Comparison of ENCODE assay signal across 8 mouse cellular contexts in the genomic region with DNA sequence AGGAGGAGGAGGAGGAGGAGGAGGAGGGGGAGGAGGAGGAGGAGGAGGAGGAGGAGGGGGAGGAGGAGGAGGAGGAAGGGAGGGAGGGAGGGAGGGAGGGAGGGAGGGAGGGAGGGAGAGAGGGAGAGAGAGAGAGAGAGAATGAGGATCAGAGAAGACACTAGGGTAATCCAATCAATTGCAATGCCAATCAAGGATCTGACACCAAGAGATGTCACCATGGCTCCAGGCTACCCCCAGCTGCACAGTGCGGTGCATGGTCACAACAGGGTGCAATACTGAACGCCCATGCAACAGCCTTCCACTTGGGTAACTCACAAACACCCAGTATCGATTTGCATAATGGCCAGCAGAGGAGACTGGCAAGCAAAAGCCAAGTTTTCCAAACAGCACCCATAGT.
DNase-seq lines count a peak whose midpoint lies in the region; ATAC-seq and TF ChIP-seq lines count a peak whose summit lies in the region.
"Not testable (repeated sequence)": the region's sequence is repeated elsewhere in the genome, so short reads cannot be mapped to it uniquely, and the experiment has no call there.

No protein-coding gene starts in this region.

- TF ChIP-seq POLR2A in olfactory bulb, adult 2 months (IDR thresholded peaks at IDR 0.05; ENCODE audit: insufficient read depth, low read depth, low read length) = not testable (repeated sequence)

- intact Hi-C loops in gastrocnemius, adult 2 months (cut with DNase I) = loop anchor here (2.0 kb wide), 1 partner anchor 29 kb away; no protein-coding TSS in a partner anchor

- WGBS in embryonic facial prominence, embryonic 15.5 days = 60% methylated on average over 3 of the region's 3 CpGs
- WGBS in heart, embryonic 15.5 days = 80% methylated on average over 3 of the region's 3 CpGs
- 38% methylated on average over 3 of the region's 3 CpGs for WGBS in hindbrain, embryonic 14.5 days
- WGBS in kidney, embryonic 16.5 days = 74% methylated on average over 3 of the region's 3 CpGs
- WGBS in lung, embryonic 14.5 days = 51% methylated on average over 3 of the region's 3 CpGs
- whole genome bisulfite sequencing in olfactory bulb, adult 2 months = 33% methylated on average over 3 of the region's 3 CpGs

- H3K27ac ChIP-seq in embryonic facial prominence, embryonic 15.5 days (replicated peaks) = peak overlapping the region; percentile 90
- H3K27ac ChIP-seq in gastrocnemius, adult 2 months = peak overlapping the region; percentile 88
- peak overlapping the region; percentile 81 for H3K27ac ChIP-seq in heart, embryonic 15.5 days
- not testable (repeated sequence) for H3K27ac ChIP-seq in hindbrain, embryonic 14.5 days
- 0 out of 2 replicates have a peak overlapping the region, but pooled peaks have one; percentile 35 for H3K27ac ChIP-seq in kidney, embryonic 16.5 days (ENCODE audit: low read length)
- peak overlapping the region; percentile 80 for H3K27ac ChIP-seq in lung, embryonic 14.5 days (ENCODE audit: low read depth)
- H3K27ac ChIP-seq in olfactory bulb, adult 2 months (ENCODE audit: insufficient read depth, low read depth, low read length) = 0 out of 2 replicates have a peak overlapping the region, but pooled peaks have one; percentile 34

- not testable (repeated sequence) for TF ChIP-seq CTCF in gastrocnemius, adult 2 months (IDR thresholded peaks at IDR 0.05); lung, embryonic 14.5 days (IDR thresholded peaks at IDR 0.05; ENCODE audit: low read depth); olfactory bulb, adult 2 months (IDR thresholded peaks at IDR 0.05; ENCODE audit: insufficient read depth, low read depth, low read length)

- peaks cover 88% of the 10 kb centered on the region for H3K4me1 ChIP-seq in embryonic facial prominence, embryonic 15.5 days
- peaks cover 90% of the 10 kb centered on the region for H3K4me1 ChIP-seq in heart, embryonic 15.5 days (replicated peaks)
- H3K4me1 ChIP-seq in hindbrain, embryonic 14.5 days (replicated peaks; ENCODE audit: control insufficient read depth, insufficient read depth, low read length) = peaks cover 54% of the 10 kb centered on the region
- H3K4me1 ChIP-seq in kidney, embryonic 16.5 days (ENCODE audit: insufficient read depth, low read length) = peaks cover 76% of the 10 kb centered on the region
- peaks cover 64% of the 10 kb centered on the region for H3K4me1 ChIP-seq in lung, embryonic 14.5 days (ENCODE audit: insufficient read depth)
- peaks cover 67% of the 10 kb centered on the region for H3K4me1 ChIP-seq in olfactory bulb, adult 2 months (ENCODE audit: control insufficient read depth, insufficient read depth, low read length)

- H3K4me2 ChIP-seq in embryonic facial prominence, embryonic 15.5 days (replicated peaks); kidney, embryonic 16.5 days (replicated peaks; ENCODE audit: low read depth, low read length): not testable (repeated sequence)
- H3K4me2 ChIP-seq in heart, embryonic 15.5 days = peak overlapping the region; percentile 46; the same call in 1 of the 2 replicates
- 0 out of 2 replicates have a peak overlapping the region, but pooled peaks have one; percentile 4 for H3K4me2 ChIP-seq in hindbrain, embryonic 14.5 days (replicated peaks)
- H3K4me2 ChIP-seq in lung, embryonic 14.5 days = peak overlapping the region; percentile 30; the same call in 1 of the 2 replicates

- ATAC-seq in embryonic facial prominence, embryonic 15.5 days (ENCODE audit: insufficient number of reproducible peaks, low FRiP score, low TSS enrichment, low read depth); heart, embryonic 15.5 days (replicated peaks; ENCODE audit: insufficient number of reproducible peaks, insufficient read depth, low FRiP score, low read depth); hindbrain, embryonic 14.5 days (ENCODE audit: low FRiP score); kidney, embryonic 16.5 days (ENCODE audit: low FRiP score, low TSS enrichment); lung, embryonic 14.5 days (ENCODE audit: insufficient read depth): not testable (repeated sequence)

- H3K27me3 ChIP-seq in embryonic facial prominence, embryonic 15.5 days; heart, embryonic 15.5 days; hindbrain, embryonic 14.5 days (ENCODE audit: control insufficient read depth, insufficient read depth, low read length); kidney, embryonic 16.5 days (ENCODE audit: insufficient read depth, low read length); lung, embryonic 14.5 days (ENCODE audit: insufficient read depth, low read length): not testable (repeated sequence)

- not testable (repeated sequence) for H3K9ac ChIP-seq in embryonic facial prominence, embryonic 15.5 days; heart, embryonic 15.5 days; hindbrain, embryonic 14.5 days; kidney, embryonic 16.5 days (replicated peaks; ENCODE audit: low read length); lung, embryonic 14.5 days

- H3K4me3 ChIP-seq in embryonic facial prominence, embryonic 15.5 days (replicated peaks); heart, embryonic 15.5 days; hindbrain, embryonic 14.5 days (replicated peaks; ENCODE audit: low read length); kidney, embryonic 16.5 days (ENCODE audit: low read length); lung, embryonic 14.5 days (ENCODE audit: low read depth, low read length); olfactory bulb, adult 2 months (ENCODE audit: insufficient read depth, low read depth, low read length): not testable (repeated sequence)
- H3K4me3 ChIP-seq in gastrocnemius, adult 2 months = peak overlapping the region; percentile 58

- DNase-seq in Muller cell, postnatal 12 days (ENCODE audit: inconsistent ontology term) = peak; percentile 41
- not testable (repeated sequence) for DNase-seq in gastrocnemius, adult 2 months; hindbrain, embryonic 14.5 days (ENCODE audit: low spot score); lung, embryonic 14.5 days

- H3K36me3 ChIP-seq in embryonic facial prominence, embryonic 15.5 days = peaks cover 19% of the 10 kb centered on the region; the same call in 1 of the 2 replicates
- not testable (repeated sequence) for H3K36me3 ChIP-seq in heart, embryonic 15.5 days; hindbrain, embryonic 14.5 days (replicated peaks; ENCODE audit: control insufficient read depth, insufficient read depth); kidney, embryonic 16.5 days (ENCODE audit: insufficient read depth, low read length)
- H3K36me3 ChIP-seq in lung, embryonic 14.5 days (ENCODE audit: insufficient read depth) = peaks cover 38% of the 10 kb centered on the region

- not testable (repeated sequence) for H3K9me3 ChIP-seq in embryonic facial prominence, embryonic 15.5 days (replicated peaks); heart, embryonic 15.5 days (replicated peaks); hindbrain, embryonic 14.5 days (ENCODE audit: control insufficient read depth, low read length); kidney, embryonic 16.5 days (ENCODE audit: low read length); lung, embryonic 14.5 days (ENCODE audit: low read depth, low read length)
